In the genomic region with DNA sequence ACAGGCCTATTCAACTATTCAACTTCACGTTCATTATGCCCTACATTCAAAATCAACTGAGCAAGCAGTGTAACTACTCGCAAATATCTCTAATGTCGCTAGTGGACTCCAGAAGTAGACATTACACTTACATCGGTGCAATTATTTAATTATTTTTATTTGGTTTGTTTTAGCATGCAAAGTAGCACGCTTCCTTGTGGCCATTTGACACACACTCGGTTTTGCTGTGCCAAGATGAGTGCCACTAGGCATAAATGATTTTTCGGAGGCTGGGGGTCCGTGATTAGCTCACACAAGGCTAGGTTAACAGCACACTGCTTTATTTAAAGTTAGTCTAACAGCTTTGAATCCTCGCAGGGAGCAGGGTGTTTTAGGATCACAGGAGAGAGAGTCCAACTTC, we compare ENCODE assay signal across 9 mouse cellular contexts. TPM values are rescaled to one million over a fixed set of nuclear protein-coding genes. Genes with fewer than 3 reads are reported as not detected.
A peak's percentile ranks its signal among the peaks of the same experiment; 100 is the strongest.
DNase-seq lines count a peak whose midpoint lies in the region; ATAC-seq and TF ChIP-seq lines count a peak whose summit lies in the region.
"Had no signal": no experiment of that assay in that cellular context is flagged by ENCODE, and none has a peak within 500 bp of the region (broad histone marks: within the 10 kb centered on the region; RNA-seq: fewer than 3 reads in every experiment).

No protein-coding gene starts in this region.

- H3K4me2 ChIP-seq in forebrain, embryonic 13.5 days: peak overlapping the region; percentile 66
- H3K4me2 ChIP-seq in liver, embryonic 14.5 days (ENCODE audit: low read depth): peak overlapping the region; percentile 70

- ATAC-seq in CD4-positive, CD25-positive, alpha-beta regulatory T cell, adult 4 months: peak; percentile 30
- no peak; the same call in 1 of the 2 replicates for ATAC-seq in forebrain, embryonic 13.5 days
- peak; percentile 26; the same call in 1 of the 2 replicates for ATAC-seq in liver, embryonic 14.5 days (ENCODE audit: insufficient read depth)

- H3K9ac ChIP-seq in forebrain, embryonic 13.5 days: peak overlapping the region; percentile 74
- peak overlapping the region; percentile 65 for H3K9ac ChIP-seq in liver, embryonic 14.5 days (replicated peaks)

- no peak for TF ChIP-seq EP300 in liver, embryonic 14.5 days (IDR thresholded peaks at IDR 0.05; ENCODE audit: low read depth)

- 35% methylated on average over 9 of the region's 9 CpGs for WGBS in heart, embryonic 10.5 days
- WGBS in forebrain, embryonic 13.5 days: 20% methylated on average over 9 of the region's 9 CpGs
- 26% methylated on average over 9 of the region's 9 CpGs for WGBS in liver, embryonic 14.5 days (ENCODE audit: insufficient replicate concordance)

- no peaks in the 10 kb centered on the region for H3K9me3 ChIP-seq in heart, embryonic 10.5 days
- H3K9me3 ChIP-seq in forebrain, embryonic 13.5 days (replicated peaks): no peaks in the 10 kb centered on the region
- no peaks in the 10 kb centered on the region for H3K9me3 ChIP-seq in liver, embryonic 14.5 days (ENCODE audit: control insufficient read depth, low read length)

- TF ChIP-seq CTCF in liver, embryonic 14.5 days (IDR thresholded peaks at IDR 0.05; ENCODE audit: low read depth): no peak

- peak overlapping the region; percentile 73 for H3K4me3 ChIP-seq in heart, embryonic 10.5 days
- peak overlapping the region; percentile 65 for H3K4me3 ChIP-seq in forebrain, embryonic 13.5 days
- peak overlapping the region; percentile 72 to 87 for H3K4me3 ChIP-seq in liver, embryonic 14.5 days (ENCODE audit: insufficient read depth in 1 of 2, low read depth in 2 of 2, low read length in 2 of 2)

- no peak for DNase-seq in heart, embryonic 10.5 days (ENCODE audit: low spot score)
- no peak for DNase-seq in heart, adult 18-20 months
- DNase-seq in liver, embryonic 14.5 days (ENCODE audit: low read depth in 3 of 3, low spot score in 3 of 3): no peak
- DNase-seq in adrenal gland, adult 8-10 months: no peak
- DNase-seq in ovary, postnatal 14 days (ENCODE audit: low spot score): no peak
- no peak for DNase-seq in urinary bladder, adult 18-20 months (ENCODE audit: low spot score in 2 of 2)

- no peaks in the 10 kb centered on the region; the same call in 1 of the 2 replicates for H3K36me3 ChIP-seq in heart, embryonic 10.5 days
- H3K36me3 ChIP-seq in forebrain, embryonic 13.5 days (ENCODE audit: poor library complexity, severe bottlenecking): no peaks in the 10 kb centered on the region
- H3K36me3 ChIP-seq in liver, embryonic 14.5 days (replicated peaks; ENCODE audit: control insufficient read depth, insufficient read depth, low read depth): no peaks in the 10 kb centered on the region

- H3K27ac ChIP-seq in heart, embryonic 10.5 days: peak overlapping the region; percentile 85
- peak overlapping the region; percentile 59; the same call in 1 of the 2 replicates for H3K27ac ChIP-seq in forebrain, embryonic 13.5 days
- no peak overlapping the region for H3K27ac ChIP-seq in liver, embryonic 14.5 days

- no peaks in the 10 kb centered on the region for H3K27me3 ChIP-seq in heart, embryonic 10.5 days (ENCODE audit: insufficient read depth, poor library complexity, severe bottlenecking)
- H3K27me3 ChIP-seq in forebrain, embryonic 13.5 days: 0 out of 2 replicates have a peak, but pooled peaks cover 3% of the 10 kb centered on the region
- no peaks in the 10 kb centered on the region for H3K27me3 ChIP-seq in liver, embryonic 14.5 days (ENCODE audit: control insufficient read depth, insufficient read depth, low read length)

- H3K4me1 ChIP-seq in heart, embryonic 10.5 days: no peaks in the 10 kb centered on the region
- no peaks in the 10 kb centered on the region for H3K4me1 ChIP-seq in forebrain, embryonic 13.5 days
- peaks cover 0 to 2% of the 10 kb centered on the region in 2 experiments; a peak in 1 of 4 replicates for H3K4me1 ChIP-seq in liver, embryonic 14.5 days (replicated peaks; ENCODE audit: control insufficient read depth in 2 of 2, insufficient read depth in 2 of 2, low read length in 1 of 2)

RNA-seq across cellular contexts. Expression of a gene that starts 0.4 kb away (rescaled TPM):
- 43.3 and 51.1 TPM in 2 replicates for polyA plus RNA-seq in heart, embryonic 10.5 days (2016; fragmentation: Nextera tagmentation; extraction: Ambion mirVana)
- total RNA-seq in heart, adult 18-20 months (2021): 10 to 100 TPM; 17.1 to 21.2 TPM
- 10 to 100 TPM; 22.9 to 23.1 TPM for polyA plus RNA-seq in CD4-positive, CD25-positive, alpha-beta regulatory T cell, adult 4 months (2017; shearing (Covaris generic))
- polyA plus RNA-seq in forebrain, embryonic 13.5 days (2015; fragmentation: Nextera tagmentation; extraction: Ambion mirVana): 44.7 and 58.0 TPM in 2 replicates
- polyA plus RNA-seq in liver, embryonic 14.5 days (2012; rRNA removed): 4.3 and 7.9 TPM in 2 replicates
- 16.6 and 21.6 TPM in 2 replicates for polyA plus RNA-seq in liver, embryonic 14.5 days (2014; fragmentation: Nextera tagmentation; extraction: Ambion mirVana)
- total RNA-seq in adrenal gland, adult 8-10 months (2022): 10 to 100 TPM; 29.6 to 36.7 (median 32.2) TPM

RNA-seq across cellular contexts. Expression of a gene that starts 34.7 kb away (rescaled TPM):
- polyA plus RNA-seq in heart, embryonic 10.5 days (2016; fragmentation: Nextera tagmentation; extraction: Ambion mirVana): not detected in 2 replicates
- not detected for total RNA-seq in heart, adult 18-20 months (2021)
- not detected for polyA plus RNA-seq in CD4-positive, CD25-positive, alpha-beta regulatory T cell, adult 4 months (2017; shearing (Covaris generic))
- not detected in 2 replicates for polyA plus RNA-seq in forebrain, embryonic 13.5 days (2015; fragmentation: Nextera tagmentation; extraction: Ambion mirVana)
- not detected in 2 replicates for polyA plus RNA-seq in liver, embryonic 14.5 days (2012; rRNA removed)
- polyA plus RNA-seq in liver, embryonic 14.5 days (2014; fragmentation: Nextera tagmentation; extraction: Ambion mirVana): not detected in 2 replicates
- total RNA-seq in adrenal gland, adult 8-10 months (2022): not detected
- total RNA-seq: neutrophil, adult 5-6 weeks had no signal
